ENCODE assay signal across 9 mouse cellular contexts in the genomic region with DNA sequence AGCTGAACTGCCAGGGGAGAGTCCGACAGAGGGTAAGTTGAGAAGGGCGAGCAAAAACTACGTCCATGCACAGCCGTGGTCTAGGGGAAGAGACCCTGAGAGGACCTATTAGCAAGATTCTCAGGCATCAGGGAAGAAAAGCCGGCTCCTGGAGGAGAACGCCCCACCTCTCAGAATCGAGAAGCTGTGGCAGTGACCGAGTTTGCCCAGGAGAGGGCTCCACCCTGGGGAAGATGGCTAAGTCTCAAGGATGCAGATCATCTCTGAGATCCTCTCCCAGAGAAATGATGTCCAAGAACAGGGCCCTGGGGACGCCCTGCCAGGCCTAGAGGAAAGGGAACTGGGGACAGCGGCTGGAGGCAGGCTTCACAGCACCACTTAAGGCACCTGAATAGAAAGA. TPM values are rescaled to one million over a fixed set of nuclear protein-coding genes. Genes with fewer than 3 reads are reported as not detected.
DNase-seq lines count a peak whose midpoint lies in the region; ATAC-seq lines count a peak whose summit lies in the region.
"Had no signal": no experiment of that assay in that cellular context is flagged by ENCODE, and none has a peak within 500 bp of the region (broad histone marks: within the 10 kb centered on the region; RNA-seq: fewer than 3 reads in every experiment).

No protein-coding gene starts in this region.

- H3K4me1 ChIP-seq in intestine, embryonic 14.5 days (replicated peaks; ENCODE audit: control insufficient read depth, insufficient read depth, low read length): no peaks in the 10 kb centered on the region
- H3K4me1 ChIP-seq in intestine, embryonic 15.5 days (replicated peaks): no peaks in the 10 kb centered on the region
- H3K4me1 ChIP-seq in kidney, embryonic 15.5 days: peaks cover 12% of the 10 kb centered on the region
- H3K4me1 ChIP-seq: liver, embryonic 13.5 days had no signal

- H3K27ac ChIP-seq in intestine, embryonic 14.5 days (ENCODE audit: low read depth): no peak overlapping the region
- H3K27ac ChIP-seq in intestine, embryonic 15.5 days: no peak overlapping the region
- no peak overlapping the region for H3K27ac ChIP-seq in kidney, embryonic 15.5 days
- H3K27ac ChIP-seq: liver, embryonic 13.5 days had no signal

- no peak overlapping the region for H3K9ac ChIP-seq in intestine, embryonic 14.5 days (ENCODE audit: low read length)
- no peak overlapping the region for H3K9ac ChIP-seq in intestine, embryonic 15.5 days
- H3K9ac ChIP-seq in kidney, embryonic 15.5 days: no peak overlapping the region
- H3K9ac ChIP-seq: liver, embryonic 13.5 days had no signal

- H3K27me3 ChIP-seq in intestine, embryonic 14.5 days (replicated peaks; ENCODE audit: control insufficient read depth, insufficient read depth, low read length): peaks cover 4% of the 10 kb centered on the region; the same call in 1 of the 2 replicates
- H3K27me3 ChIP-seq in intestine, embryonic 15.5 days (replicated peaks): peaks cover 2% of the 10 kb centered on the region; the same call in 1 of the 2 replicates
- H3K27me3 ChIP-seq in kidney, embryonic 15.5 days: peaks cover 12% of the 10 kb centered on the region

- no peak overlapping the region for H3K4me2 ChIP-seq in intestine, embryonic 14.5 days (ENCODE audit: low read length)
- no peak overlapping the region for H3K4me2 ChIP-seq in intestine, embryonic 15.5 days (replicated peaks)
- H3K4me2 ChIP-seq in kidney, embryonic 15.5 days: peak overlapping the region; percentile 51
- H3K4me2 ChIP-seq: liver, embryonic 13.5 days had no signal

- peak; percentile 80 for DNase-seq in intestine, embryonic 14.5 days (ENCODE audit: low spot score)
- peak; percentile 39 for DNase-seq in adipocyte (ENCODE audit: low spot score)
- DNase-seq in embryo, embryonic 10 days (ENCODE audit: low spot score): peak; percentile 74
- peak; percentile 78 for DNase-seq in lung, postnatal 10 days
- peak; percentile 21 to 69 for DNase-seq in spleen, postnatal 10 days (ENCODE audit: low spot score in 2 of 2)
- DNase-seq: liver, embryonic 13.5 days had no signal

- H3K9me3 ChIP-seq in intestine, embryonic 14.5 days (ENCODE audit: control insufficient read depth, low read length): no peaks in the 10 kb centered on the region
- H3K9me3 ChIP-seq in intestine, embryonic 15.5 days: no peaks in the 10 kb centered on the region
- H3K9me3 ChIP-seq in kidney, embryonic 15.5 days (replicated peaks): no peaks in the 10 kb centered on the region
- H3K9me3 ChIP-seq: liver, embryonic 13.5 days had no signal

- 11% methylated on average over 10 of the region's 10 CpGs for WGBS in intestine, embryonic 14.5 days
- 10% methylated on average over 10 of the region's 10 CpGs for WGBS in intestine, embryonic 15.5 days
- WGBS in kidney, embryonic 15.5 days: 2% methylated on average over 10 of the region's 10 CpGs

- no peaks in the 10 kb centered on the region for H3K36me3 ChIP-seq in intestine, embryonic 14.5 days (ENCODE audit: control insufficient read depth, insufficient read depth, low read length)
- H3K36me3 ChIP-seq in intestine, embryonic 15.5 days: no peaks in the 10 kb centered on the region
- H3K36me3 ChIP-seq in kidney, embryonic 15.5 days: no peaks in the 10 kb centered on the region
- H3K36me3 ChIP-seq: liver, embryonic 13.5 days had no signal

- no peak overlapping the region for H3K4me3 ChIP-seq in intestine, embryonic 14.5 days (ENCODE audit: low read depth, low read length)
- no peak overlapping the region for H3K4me3 ChIP-seq in intestine, embryonic 15.5 days (replicated peaks)
- H3K4me3 ChIP-seq in kidney, embryonic 15.5 days (replicated peaks): 0 out of 2 replicates have a peak overlapping the region, but pooled peaks have one; percentile 5
- H3K4me3 ChIP-seq: liver, embryonic 13.5 days had no signal

- ATAC-seq in intestine, embryonic 14.5 days (replicated peaks; ENCODE audit: low FRiP score, low TSS enrichment, low read depth): no peak
- ATAC-seq in intestine, embryonic 15.5 days: no peak
- ATAC-seq in granulocyte monocyte progenitor cell, adult 5-6 weeks (replicated peaks; ENCODE audit: poor library complexity, severe bottlenecking): peak; percentile 37
- ATAC-seq in kidney, embryonic 15.5 days (replicated peaks; ENCODE audit: low FRiP score): no peak

RNA-seq across cellular contexts. Expression of a gene that starts 47.7 kb away (rescaled TPM):
- not detected in 2 replicates for polyA plus RNA-seq in intestine, embryonic 14.5 days (2014; fragmentation: Nextera tagmentation; extraction: Ambion mirVana)
- polyA plus RNA-seq in intestine, embryonic 15.5 days (2015; fragmentation: Nextera tagmentation; extraction: Ambion mirVana): 0.08 TPM in 1 of 2 replicates, not detected in the other
- not detected in 2 replicates for total RNA-seq in granulocyte monocyte progenitor cell, adult 5-6 weeks (2014; fragmentation: Nextera tagmentation)
- total RNA-seq in granulocyte monocyte progenitor cell, adult 5-6 weeks (2017): not detected in 2 replicates
- 0.06 and 0.14 TPM in 2 replicates for polyA plus RNA-seq in kidney, embryonic 15.5 days (2015; fragmentation: Nextera tagmentation; extraction: Ambion mirVana)
- polyA plus RNA-seq: liver, embryonic 13.5 days had no signal
